Mouse (Mus musculus) kidney, embryonic 16.5 days (tissue): ENCODE data around the gene Ccdc121. TPM values are rescaled to one million over a fixed set of nuclear protein-coding genes. Genes with fewer than 3 reads are reported as not detected.

ENCODE experiments used
- ATAC-seq: fragments of 200-750 bp; cut with Nextera tagmentation; 2 replicates; pipeline ENCODE4 v1.8.0; 2017; ENCODE audit warnings: moderate TSS enrichment; ENCODE audit not compliant: low FRiP score, low TSS enrichment
- H3K27ac ChIP-seq: fragments of 300-500 bp; sonication (generic); 2 replicates; pipeline ENCODE4 v1.5.1; 2014; ENCODE audit warnings: low read length
- H3K27me3 ChIP-seq: fragments of 300-500 bp; sonication (generic); 2 replicates; pipeline ENCODE4 v1.6.1; 2014; ENCODE audit warnings: low read length, control low read depth, mixed read lengths; ENCODE audit not compliant: insufficient read depth
- H3K36me3 ChIP-seq: fragments of 300-500 bp; sonication (generic); 2 replicates; pipeline ENCODE4 v1.6.1; 2014; ENCODE audit warnings: low read length, control low read depth, mixed read lengths; ENCODE audit not compliant: insufficient read depth
- H3K4me1 ChIP-seq: fragments of 300-500 bp; sonication (generic); 2 replicates; pipeline ENCODE4 v1.6.1; 2014; ENCODE audit warnings: low read length, control low read depth, mixed read lengths; ENCODE audit not compliant: insufficient read depth
- H3K4me2 ChIP-seq: fragments of 300-500 bp; sonication (generic); replicated peaks from 2 replicates; pipeline ENCODE4 v1.6.1; 2014; ENCODE audit warnings: low read depth, low read length
- H3K4me3 ChIP-seq: fragments of 300-500 bp; sonication (generic); 2 replicates; pipeline ENCODE4 v1.5.1; 2014; ENCODE audit warnings: mild to moderate bottlenecking, low read length
- H3K9ac ChIP-seq: fragments of 300-500 bp; sonication (generic); replicated peaks from 2 replicates; pipeline ENCODE4 v1.6.1; 2014; ENCODE audit warnings: low read length
- H3K9me3 ChIP-seq: fragments of 300-500 bp; sonication (generic); 2 replicates; pipeline ENCODE4 v1.6.1; 2016; ENCODE audit warnings: low read length, control low read depth
- WGBS: fragments of 180-500 bp; shearing (Covaris S2); extraction: QIAGEN DNeasy Blood & Tissue Kit; methylation state at CpG from one replicate; pipeline ENCODE4 v1.1.7; 2014; 5-methylcytosine and 5-hydroxymethylcytosine counted together
- polyA plus RNA-seq: library from polyadenylated mRNA; unstranded; fragments of >200 nt; fragmentation: Nextera tagmentation; extraction: Ambion mirVana; gene quantifications from 2 replicates; pipeline ENCODE4 v1.2.1, GENCODE M21; 2015

Ccdc121 gene
- polyA plus RNA-seq, 1 experiment from 2014 or later: 0.14 TPM

- Histone ChIP-seq H3K4me2 (peak overlapping the region; percentile 25), H3K4me1 (peaks cover 25% of the 10 kb centered on the region), H3K27ac (peak overlapping the region; percentile 78), H3K9ac (no peak overlapping the region), H3K9me3 (no peaks in the 10 kb centered on the region), H3K27me3 (no peaks in the 10 kb centered on the region), H3K4me3 (no peak overlapping the region), H3K36me3 (no peaks in the 10 kb centered on the region)
- 31% methylated on average over 22 of the region's 22 CpGs for WGBS
- ATAC-seq: peak; percentile 87
Measured at GRCm38 (mm10) chr1:181539846-181540769, 28.9 kb upstream of the Ccdc121 start.

GRCm38 (mm10) chr1:181537627-181538525 is 26.6 kb upstream of the Ccdc121 start:
- Histone ChIP-seq H3K4me3 (no peak overlapping the region), H3K27ac (no peak overlapping the region), H3K4me1 (peaks cover 32% of the 10 kb centered on the region), H3K9ac (no peak overlapping the region), H3K9me3 (no peaks in the 10 kb centered on the region), H3K4me2 (no peak overlapping the region), H3K27me3 (no peaks in the 10 kb centered on the region), H3K36me3 (no peaks in the 10 kb centered on the region)
- no peak for ATAC-seq
- WGBS: 86% methylated on average over 9 of the region's 9 CpGs

DNA sequence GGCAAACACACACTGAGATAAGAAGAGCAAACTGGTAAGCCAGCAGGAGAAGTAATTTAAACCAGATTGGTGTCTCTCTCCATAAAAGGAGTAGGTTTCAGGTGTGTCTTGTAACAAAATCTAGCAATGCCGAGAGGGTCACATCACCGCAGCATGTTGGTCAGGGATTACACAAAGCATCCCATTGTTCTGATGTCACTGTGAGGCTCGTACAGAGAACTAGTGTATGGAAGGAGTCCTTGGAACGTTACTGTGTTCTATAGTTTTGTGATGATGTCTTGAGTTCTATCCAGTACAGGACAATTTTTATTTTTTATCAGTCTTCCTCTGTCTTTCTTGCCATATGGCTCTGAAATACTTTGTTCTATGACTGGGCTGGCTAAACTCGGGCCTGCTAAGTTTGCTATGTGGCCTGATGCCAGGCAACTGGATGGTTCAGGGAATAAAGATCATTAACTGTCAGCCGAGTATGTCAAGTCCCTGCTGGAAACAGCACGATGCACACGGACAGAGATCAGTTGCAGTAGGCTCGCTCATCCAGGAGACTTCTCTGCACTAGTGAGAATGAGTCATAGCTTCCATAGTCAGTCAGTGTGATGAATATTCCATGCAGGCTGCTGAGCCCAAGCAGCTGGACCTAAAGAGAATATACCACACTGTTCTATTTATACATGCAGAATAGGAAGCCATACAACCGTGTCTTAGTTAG is 24.1 kb upstream of the Ccdc121 start:
- Histone ChIP-seq H3K4me1 (peaks cover 24% of the 10 kb centered on the region), H3K27me3 (no peaks in the 10 kb centered on the region), H3K4me3 (no peak overlapping the region), H3K9me3 (no peaks in the 10 kb centered on the region), H3K4me2 (no peak overlapping the region), H3K9ac (no peak overlapping the region), H3K36me3 (no peaks in the 10 kb centered on the region), H3K27ac (peak overlapping the region; percentile 20; the same call in 1 of the 2 replicates)
- 30% methylated on average over 10 of the region's 10 CpGs for WGBS
- ATAC-seq: 0 out of 2 replicates have a peak, but pooled peaks have one; percentile 27

- Histone ChIP-seq H3K4me1 (peaks cover 7% of the 10 kb centered on the region), H3K36me3 (no peaks in the 10 kb centered on the region), H3K9ac (no peak overlapping the region), H3K4me3 (no peak overlapping the region), H3K4me2 (no peak overlapping the region), H3K9me3 (no peaks in the 10 kb centered on the region; the same call in 1 of the 2 replicates), H3K27ac (no peak overlapping the region), H3K27me3 (no peaks in the 10 kb centered on the region)
- WGBS: 48% methylated on average over 4 of the region's 4 CpGs
- ATAC-seq: peak; percentile 44; the same call in 1 of the 2 replicates
Measured at GRCm38 (mm10) chr1:181529368-181529767, 18.1 kb upstream of the Ccdc121 start.

- Histone ChIP-seq H3K4me1 (peaks cover 10% of the 10 kb centered on the region), H3K27ac (no peak overlapping the region), H3K36me3 (no peaks in the 10 kb centered on the region), H3K9me3 (no peaks in the 10 kb centered on the region; the same call in 1 of the 2 replicates), H3K27me3 (no peaks in the 10 kb centered on the region), H3K9ac (no peak overlapping the region), H3K4me2 (no peak overlapping the region), H3K4me3 (no peak overlapping the region)
- 0 out of 2 replicates have a peak, but pooled peaks have one; percentile 39 for ATAC-seq
- 26% methylated on average over 5 of the region's 5 CpGs for WGBS
Measured at GRCm38 (mm10) chr1:181525996-181526395, 14.7 kb upstream of the Ccdc121 start.

DNA sequence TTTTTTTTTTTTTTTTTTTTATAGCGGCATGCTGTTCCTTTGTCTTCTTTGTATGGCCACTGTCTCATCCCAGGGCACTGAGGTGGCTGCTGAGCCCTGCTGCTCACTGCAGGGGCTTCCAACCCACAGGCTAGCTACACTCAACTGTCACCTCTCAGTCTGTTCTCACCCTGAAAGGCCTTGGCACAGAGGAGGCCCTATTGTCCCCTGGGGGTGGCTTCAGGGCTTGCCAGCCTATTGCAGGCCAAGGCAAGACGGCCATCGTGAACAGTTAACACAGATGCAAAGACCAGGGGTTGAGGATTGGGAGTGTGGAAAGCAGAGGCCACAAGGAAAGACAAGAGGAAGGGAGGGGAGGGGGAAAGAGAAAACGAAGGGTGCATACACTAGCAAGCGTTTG is 12.6 kb upstream of the Ccdc121 start:
- 80% methylated on average over 5 of the region's 5 CpGs for WGBS
- Histone ChIP-seq H3K36me3 (no peaks in the 10 kb centered on the region), H3K9me3 (no peaks in the 10 kb centered on the region; the same call in 1 of the 2 replicates), H3K4me3 (no peak overlapping the region), H3K4me1 (peaks cover 10% of the 10 kb centered on the region), H3K9ac (no peak overlapping the region), H3K27me3 (no peaks in the 10 kb centered on the region), H3K4me2 (no peak overlapping the region), H3K27ac (no peak overlapping the region)
- no peak for ATAC-seq

DNA sequence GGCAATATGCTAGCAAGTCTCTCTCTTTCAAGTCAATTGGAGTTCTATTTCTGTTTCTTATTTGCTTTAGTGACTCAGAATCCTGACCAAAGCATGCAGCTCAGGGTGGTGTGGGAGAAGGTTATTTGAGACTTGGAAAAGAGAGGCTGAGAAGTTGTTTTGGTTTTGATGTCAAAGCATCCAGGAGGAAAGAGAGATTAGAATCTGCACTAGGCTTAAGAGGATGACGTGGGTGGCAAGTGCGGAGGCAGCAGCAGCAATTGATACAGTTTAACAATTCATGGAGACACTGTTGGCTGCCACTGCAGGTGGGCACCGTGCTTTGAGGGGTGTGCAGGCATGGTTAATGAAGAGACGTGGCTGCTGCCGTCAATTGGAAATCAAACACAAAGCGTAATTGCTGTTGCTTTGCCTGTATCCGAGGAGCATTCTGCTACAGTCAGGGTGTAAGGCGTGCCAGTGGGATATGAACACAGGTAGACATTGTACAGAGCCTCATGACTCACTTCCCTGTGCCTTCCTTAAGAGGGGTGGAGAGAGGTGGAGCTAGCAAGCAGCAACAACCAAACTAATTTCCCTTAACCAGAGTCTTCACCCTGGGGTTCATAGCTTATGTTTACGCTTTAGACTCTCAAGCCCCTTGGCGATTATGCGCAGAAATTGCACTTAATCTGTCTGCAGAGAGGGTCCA is 10.3 kb upstream of the Ccdc121 start:
- Histone ChIP-seq H3K9me3 (no peaks in the 10 kb centered on the region), H3K27ac (no peak overlapping the region), H3K4me1 (peaks cover 5% of the 10 kb centered on the region; the same call in 1 of the 2 replicates), H3K36me3 (no peaks in the 10 kb centered on the region), H3K9ac (no peak overlapping the region), H3K4me2 (no peak overlapping the region), H3K4me3 (no peak overlapping the region), H3K27me3 (no peaks in the 10 kb centered on the region)
- 57% methylated on average over 11 of the region's 11 CpGs for whole genome bisulfite sequencing
- no peak for ATAC-seq

DNA sequence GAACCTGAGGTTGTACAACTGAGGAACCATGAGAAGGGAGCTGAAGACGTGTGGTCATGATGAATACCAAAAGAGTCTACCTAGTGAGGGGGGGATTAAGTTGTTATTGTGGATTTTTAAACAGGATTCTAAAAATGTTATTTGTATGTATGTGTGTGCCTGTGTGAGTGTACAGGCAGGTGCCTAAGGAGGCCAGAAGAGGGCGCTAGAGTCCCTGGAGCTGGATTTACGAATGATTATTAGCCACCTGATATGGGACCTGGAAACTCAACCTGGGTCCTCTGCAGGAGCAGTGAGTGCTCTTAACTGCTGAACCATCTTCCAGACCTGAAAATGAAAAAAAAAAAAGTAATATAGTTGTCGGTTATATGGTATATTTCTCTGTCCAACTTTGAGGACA is 7.9 kb upstream of the Ccdc121 start:
- 0 out of 2 replicates have a peak, but pooled peaks cover 2% of the 10 kb centered on the region for H3K9me3 ChIP-seq
- no peaks in the 10 kb centered on the region for H3K36me3 ChIP-seq
- no peak overlapping the region for H3K4me2 ChIP-seq
- no peak overlapping the region for H3K27ac ChIP-seq
- no peak for ATAC-seq
- H3K9ac ChIP-seq: no peak overlapping the region
- H3K27me3 ChIP-seq: no peaks in the 10 kb centered on the region
- peaks cover 2% of the 10 kb centered on the region; the same call in 1 of the 2 replicates for H3K4me1 ChIP-seq
- no peak overlapping the region for H3K4me3 ChIP-seq
- 82% methylated on average over 4 of the region's 4 CpGs for WGBS

DNA sequence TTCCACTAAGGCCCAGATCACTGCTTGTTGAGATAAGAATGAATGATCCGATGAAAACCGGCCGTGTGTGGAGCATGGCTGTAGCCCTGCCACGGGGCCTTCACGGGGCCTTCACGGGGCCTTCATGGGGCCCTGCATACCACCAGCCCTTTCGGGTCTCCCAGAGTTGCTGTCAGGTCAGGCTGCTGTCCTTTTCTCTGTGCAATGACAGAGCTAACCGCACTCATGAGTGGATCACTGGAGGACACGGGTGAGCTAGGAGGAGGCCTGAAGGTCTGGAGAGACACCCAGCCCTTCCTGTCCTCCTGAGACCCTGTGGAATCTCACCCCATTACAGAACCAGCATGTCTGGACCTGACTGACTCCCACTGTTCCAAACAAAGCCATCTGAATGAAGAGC is 6.8 kb upstream of the Ccdc121 start:
- Histone ChIP-seq H3K36me3 (no peaks in the 10 kb centered on the region), H3K27ac (no peak overlapping the region), H3K9ac (no peak overlapping the region), H3K27me3 (no peaks in the 10 kb centered on the region), H3K9me3 (0 out of 2 replicates have a peak, but pooled peaks cover 2% of the 10 kb centered on the region), H3K4me1 (peaks cover 2% of the 10 kb centered on the region; the same call in 1 of the 2 replicates), H3K4me3 (no peak overlapping the region), H3K4me2 (no peak overlapping the region)
- 81% methylated on average over 9 of the region's 9 CpGs for WGBS
- ATAC-seq: no peak
